In the genomic region with DNA sequence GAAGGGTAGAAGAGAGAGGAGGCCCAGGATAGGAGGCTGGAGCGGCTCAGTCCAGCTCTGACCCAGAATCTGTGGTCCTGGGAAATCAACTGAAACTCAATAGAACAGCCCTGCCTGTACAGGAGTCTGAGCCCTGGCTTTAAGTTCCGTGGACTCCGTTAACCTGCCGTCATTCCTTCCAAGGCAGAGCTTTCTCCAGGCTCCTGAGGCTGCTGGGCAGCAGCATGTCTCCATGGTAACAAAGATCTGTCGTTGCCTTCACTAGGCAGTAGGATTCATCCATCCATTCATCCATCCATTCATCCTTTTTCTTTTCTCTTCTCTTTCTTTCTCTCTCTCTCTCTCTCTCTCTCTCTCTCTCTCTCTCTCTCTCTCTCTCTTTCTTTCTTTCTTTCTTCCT, we compare ENCODE assay signal across 21 mouse cellular contexts. TPM values are rescaled to one million over a fixed set of nuclear protein-coding genes. Genes with fewer than 3 reads are reported as not detected.
DNase-seq lines count a peak whose midpoint lies in the region; ATAC-seq lines count a peak whose summit lies in the region.
"Had no signal": no experiment of that assay in that cellular context is flagged by ENCODE, and none has a peak within 500 bp of the region (broad histone marks: within the 10 kb centered on the region; RNA-seq: fewer than 3 reads in every experiment).

No protein-coding gene starts in this region.

- H3K4me1 ChIP-seq in hindbrain, embryonic 14.5 days (replicated peaks; ENCODE audit: control insufficient read depth, insufficient read depth, low read length) = peaks cover 8% of the 10 kb centered on the region
- H3K4me1 ChIP-seq in hindbrain, embryonic 13.5 days (replicated peaks) = peaks cover 18% of the 10 kb centered on the region
- peaks cover 79% of the 10 kb centered on the region for H3K4me1 ChIP-seq in embryonic facial prominence, embryonic 10.5 days
- peaks cover 14% of the 10 kb centered on the region; the same call in 1 of the 2 replicates for H3K4me1 ChIP-seq in intestine, embryonic 16.5 days (ENCODE audit: control insufficient read depth, insufficient read depth, low read length)
- H3K4me1 ChIP-seq in midbrain, embryonic 16.5 days (ENCODE audit: control insufficient read depth, insufficient read depth, low read length) = peaks cover 11% of the 10 kb centered on the region
- H3K4me1 ChIP-seq: lung, embryonic 15.5 days had no signal

- peak; percentile 42 for DNase-seq in hindbrain, embryonic 14.5 days (ENCODE audit: low spot score)
- peak; percentile 18 for DNase-seq in embryonic facial prominence, embryonic 10.5 days (ENCODE audit: low spot score)
- DNase-seq in left cerebral cortex, postnatal 10 days (ENCODE audit: extremely low spot score in 1 of 2, low spot score in 2 of 2) = no peak
- DNase-seq in ovary, postnatal 14 days (ENCODE audit: low spot score) = no peak
- DNase-seq: adrenal gland, adult 2 months; cerebellum, adult 11 months; cerebellum, postnatal 10 days; gastrocnemius, adult 2 months; heart, postnatal 10 days; kidney, adult 9 months; kidney, postnatal 36 days; layer of hippocampus, adult 9-11 months; lung, postnatal 4 days; right cerebral cortex, postnatal 4 days had no signal

- ATAC-seq in hindbrain, embryonic 14.5 days (ENCODE audit: low FRiP score) = no peak; the same call in 1 of the 2 replicates
- ATAC-seq in hindbrain, embryonic 13.5 days (ENCODE audit: low FRiP score) = no peak
- ATAC-seq in intestine, embryonic 16.5 days = 0 out of 2 replicates have a peak, but pooled peaks have one; percentile 27
- ATAC-seq in midbrain, embryonic 16.5 days = peak; percentile 79

- H3K27me3 ChIP-seq in hindbrain, embryonic 14.5 days (ENCODE audit: control insufficient read depth, insufficient read depth, low read length) = no peaks in the 10 kb centered on the region
- H3K27me3 ChIP-seq in hindbrain, embryonic 13.5 days = no peaks in the 10 kb centered on the region
- H3K27me3 ChIP-seq in embryonic facial prominence, embryonic 10.5 days (replicated peaks; ENCODE audit: low read depth, poor library complexity, severe bottlenecking) = peaks cover 57% of the 10 kb centered on the region
- no peaks in the 10 kb centered on the region for H3K27me3 ChIP-seq in intestine, embryonic 16.5 days (replicated peaks; ENCODE audit: control insufficient read depth, insufficient read depth, low read length)
- no peaks in the 10 kb centered on the region for H3K27me3 ChIP-seq in midbrain, embryonic 16.5 days (ENCODE audit: control insufficient read depth, insufficient read depth, low read depth, low read length)

- H3K4me2 ChIP-seq in hindbrain, embryonic 14.5 days (replicated peaks) = no peak overlapping the region
- no peak overlapping the region for H3K4me2 ChIP-seq in hindbrain, embryonic 13.5 days
- no peak overlapping the region for H3K4me2 ChIP-seq in intestine, embryonic 16.5 days (ENCODE audit: low read depth, low read length)
- no peak overlapping the region; the same call in 1 of the 2 replicates for H3K4me2 ChIP-seq in midbrain, embryonic 16.5 days (ENCODE audit: low read length)
- H3K4me2 ChIP-seq: heart, embryonic 11.5 days; limb, embryonic 12.5 days; lung, embryonic 15.5 days had no signal

- WGBS in hindbrain, embryonic 14.5 days = 26% methylated on average over 5 of the region's 5 CpGs
- 27% methylated on average over 5 of the region's 5 CpGs for WGBS in hindbrain, embryonic 13.5 days
- 44% methylated on average over 5 of the region's 5 CpGs for WGBS in embryonic facial prominence, embryonic 10.5 days
- WGBS in intestine, embryonic 16.5 days = 41% methylated on average over 5 of the region's 5 CpGs
- WGBS in midbrain, embryonic 16.5 days = 21% methylated on average over 5 of the region's 5 CpGs

- no peak overlapping the region for H3K9ac ChIP-seq in hindbrain, embryonic 14.5 days
- no peak overlapping the region for H3K9ac ChIP-seq in hindbrain, embryonic 13.5 days
- H3K9ac ChIP-seq in intestine, embryonic 16.5 days (ENCODE audit: low read depth, low read length) = no peak overlapping the region
- H3K9ac ChIP-seq in midbrain, embryonic 16.5 days (ENCODE audit: low read depth, low read length) = no peak overlapping the region
- H3K9ac ChIP-seq: limb, embryonic 12.5 days; liver, embryonic 14.5 days; lung, embryonic 15.5 days had no signal

- intact Hi-C loops in left cerebral cortex, postnatal 10 days (cut with DNase I) = no loop called here

- H3K4me3 ChIP-seq in hindbrain, embryonic 14.5 days (replicated peaks; ENCODE audit: low read length) = no peak overlapping the region
- no peak overlapping the region for H3K4me3 ChIP-seq in hindbrain, embryonic 13.5 days
- no peak overlapping the region for H3K4me3 ChIP-seq in embryonic facial prominence, embryonic 10.5 days
- H3K4me3 ChIP-seq in intestine, embryonic 16.5 days (ENCODE audit: low read length) = no peak overlapping the region
- no peak overlapping the region for H3K4me3 ChIP-seq in midbrain, embryonic 16.5 days (ENCODE audit: low read depth, low read length)
- H3K4me3 ChIP-seq: gastrocnemius, adult 2 months; limb, embryonic 12.5 days; lung, embryonic 15.5 days had no signal

- no peak overlapping the region for H3K27ac ChIP-seq in hindbrain, embryonic 14.5 days
- H3K27ac ChIP-seq in hindbrain, embryonic 13.5 days = no peak overlapping the region
- peak overlapping the region; percentile 62; the same call in 1 of the 2 replicates for H3K27ac ChIP-seq in embryonic facial prominence, embryonic 10.5 days (replicated peaks)
- H3K27ac ChIP-seq in intestine, embryonic 16.5 days (ENCODE audit: low read length) = no peak overlapping the region
- peak overlapping the region; percentile 72 for H3K27ac ChIP-seq in midbrain, embryonic 16.5 days (ENCODE audit: low read length)
- H3K27ac ChIP-seq: gastrocnemius, adult 2 months; limb, embryonic 12.5 days; liver, embryonic 14.5 days; lung, embryonic 15.5 days had no signal

- no peaks in the 10 kb centered on the region for H3K9me3 ChIP-seq in hindbrain, embryonic 14.5 days (ENCODE audit: control insufficient read depth, low read length)
- H3K9me3 ChIP-seq in hindbrain, embryonic 13.5 days = no peaks in the 10 kb centered on the region
- no peaks in the 10 kb centered on the region for H3K9me3 ChIP-seq in embryonic facial prominence, embryonic 10.5 days
- no peaks in the 10 kb centered on the region for H3K9me3 ChIP-seq in intestine, embryonic 16.5 days (ENCODE audit: control insufficient read depth, low read length)
- no peaks in the 10 kb centered on the region for H3K9me3 ChIP-seq in midbrain, embryonic 16.5 days (replicated peaks; ENCODE audit: control insufficient read depth, low read length, poor library complexity, severe bottlenecking)
- H3K9me3 ChIP-seq: limb, embryonic 12.5 days; lung, embryonic 15.5 days had no signal

- no peaks in the 10 kb centered on the region for H3K36me3 ChIP-seq in hindbrain, embryonic 14.5 days (replicated peaks; ENCODE audit: control insufficient read depth, insufficient read depth)
- no peaks in the 10 kb centered on the region for H3K36me3 ChIP-seq in hindbrain, embryonic 13.5 days
- H3K36me3 ChIP-seq in embryonic facial prominence, embryonic 10.5 days (replicated peaks) = no peaks in the 10 kb centered on the region
- H3K36me3 ChIP-seq in intestine, embryonic 16.5 days (ENCODE audit: control insufficient read depth, insufficient read depth, low read length) = no peaks in the 10 kb centered on the region
- H3K36me3 ChIP-seq in midbrain, embryonic 16.5 days (ENCODE audit: control insufficient read depth, insufficient read depth, low read length) = no peaks in the 10 kb centered on the region
- H3K36me3 ChIP-seq: limb, embryonic 12.5 days; lung, embryonic 15.5 days had no signal

RNA-seq across cellular contexts. Expression of gene Rspo1, which starts 15.6 kb away (rescaled TPM):
- 1.2 and 1.9 TPM in 2 replicates for polyA plus RNA-seq in hindbrain, embryonic 14.5 days (2014; fragmentation: Nextera tagmentation; extraction: Ambion mirVana)
- polyA plus RNA-seq in hindbrain, embryonic 13.5 days (2015; fragmentation: Nextera tagmentation; extraction: Ambion mirVana) = 2.5 and 4.1 TPM in 2 replicates
- polyA plus RNA-seq in embryonic facial prominence, embryonic 10.5 days (2016; fragmentation: Nextera tagmentation; extraction: Ambion mirVana) = 8.2 TPM in 2 replicates
- polyA plus RNA-seq in intestine, embryonic 16.5 days (2015; fragmentation: Nextera tagmentation; extraction: Ambion mirVana) = 6.0 and 8.0 TPM in 2 replicates
- polyA plus RNA-seq in midbrain, embryonic 16.5 days (2015; fragmentation: Nextera tagmentation; extraction: Ambion mirVana) = 1.7 and 2.2 TPM in 2 replicates
- 1 to 10 TPM; 3.5 to 4.1 TPM for total RNA-seq in left cerebral cortex, postnatal 10 days (2021)

RNA-seq across cellular contexts. Expression of gene Cdca8, which starts 31.6 kb away (rescaled TPM):
- polyA plus RNA-seq in hindbrain, embryonic 14.5 days (2014; fragmentation: Nextera tagmentation; extraction: Ambion mirVana) = 19.0 and 28.7 TPM in 2 replicates
- 37.2 and 44.6 TPM in 2 replicates for polyA plus RNA-seq in hindbrain, embryonic 13.5 days (2015; fragmentation: Nextera tagmentation; extraction: Ambion mirVana)
- 230 and 239 TPM in 2 replicates for polyA plus RNA-seq in embryonic facial prominence, embryonic 10.5 days (2016; fragmentation: Nextera tagmentation; extraction: Ambion mirVana)
- polyA plus RNA-seq in intestine, embryonic 16.5 days (2015; fragmentation: Nextera tagmentation; extraction: Ambion mirVana) = 105 and 126 TPM in 2 replicates
- polyA plus RNA-seq in midbrain, embryonic 16.5 days (2015; fragmentation: Nextera tagmentation; extraction: Ambion mirVana) = 19.7 and 26.1 TPM in 2 replicates
- 1 to 10 TPM; 4.0 to 4.4 TPM for total RNA-seq in left cerebral cortex, postnatal 10 days (2021)

RNA-seq across cellular contexts. Expression of gene 9930104L06Rik, which starts 33.8 kb away (rescaled TPM):
- 4.1 and 5.2 TPM in 2 replicates for polyA plus RNA-seq in hindbrain, embryonic 14.5 days (2014; fragmentation: Nextera tagmentation; extraction: Ambion mirVana)
- 13.1 and 15.9 TPM in 2 replicates for polyA plus RNA-seq in hindbrain, embryonic 13.5 days (2015; fragmentation: Nextera tagmentation; extraction: Ambion mirVana)
- polyA plus RNA-seq in embryonic facial prominence, embryonic 10.5 days (2016; fragmentation: Nextera tagmentation; extraction: Ambion mirVana) = 17.6 and 18.0 TPM in 2 replicates
- polyA plus RNA-seq in intestine, embryonic 16.5 days (2015; fragmentation: Nextera tagmentation; extraction: Ambion mirVana) = 9.1 and 9.3 TPM in 2 replicates
- polyA plus RNA-seq in midbrain, embryonic 16.5 days (2015; fragmentation: Nextera tagmentation; extraction: Ambion mirVana) = 16.1 and 17.0 TPM in 2 replicates
- 10 to 100 TPM; 16.3 to 19.3 TPM for total RNA-seq in left cerebral cortex, postnatal 10 days (2021)

RNA-seq across cellular contexts. Expression of gene Gnl2, which starts 45.7 kb away (rescaled TPM):
- 81.6 and 86.1 TPM in 2 replicates for polyA plus RNA-seq in hindbrain, embryonic 14.5 days (2014; fragmentation: Nextera tagmentation; extraction: Ambion mirVana)
- polyA plus RNA-seq in hindbrain, embryonic 13.5 days (2015; fragmentation: Nextera tagmentation; extraction: Ambion mirVana) = 90.6 and 95.9 TPM in 2 replicates
- 93.7 and 101 TPM in 2 replicates for polyA plus RNA-seq in embryonic facial prominence, embryonic 10.5 days (2016; fragmentation: Nextera tagmentation; extraction: Ambion mirVana)
- polyA plus RNA-seq in intestine, embryonic 16.5 days (2015; fragmentation: Nextera tagmentation; extraction: Ambion mirVana) = 61.8 and 64.6 TPM in 2 replicates
- polyA plus RNA-seq in midbrain, embryonic 16.5 days (2015; fragmentation: Nextera tagmentation; extraction: Ambion mirVana) = 95.9 and 104 TPM in 2 replicates
- total RNA-seq in left cerebral cortex, postnatal 10 days (2021) = 10 to 100 TPM; 75.2 to 77.3 TPM

Comparison
In these comparisons a context has a peak if more than half of its experiments do, and no peak if none do; other contexts are left out.
1. ATAC-seq: peak in intestine, embryonic 16.5 days (single experiment) and midbrain, embryonic 16.5 days (single experiment); none in hindbrain, embryonic 14.5 days (single experiment) and hindbrain, embryonic 13.5 days (single experiment).
2. DNase-seq: peak in hindbrain, embryonic 14.5 days (single experiment) and embryonic facial prominence, embryonic 10.5 days (single experiment); none in left cerebral cortex, postnatal 10 days (0 of 2) and ovary, postnatal 14 days (single experiment).
3. H3K27ac ChIP-seq: peak in embryonic facial prominence, embryonic 10.5 days (single experiment) and midbrain, embryonic 16.5 days (single experiment); none in hindbrain, embryonic 14.5 days (single experiment), hindbrain, embryonic 13.5 days (single experiment) and intestine, embryonic 16.5 days (single experiment).